Mouse (Mus musculus) liver, adult 2 months (tissue): ENCODE measurements around the gene Vasn. TPM values are rescaled to one million over a fixed set of nuclear protein-coding genes. Genes with fewer than 3 reads are reported as not detected.
A peak's percentile ranks its signal among the peaks of the same experiment; 100 is the strongest.
"Not testable (repeated sequence)": the region's sequence is repeated elsewhere in the genome, so short reads cannot be mapped to it uniquely, and the experiment has no call there.

Experiments
- DNase-seq: peaks from one replicate; pipeline ENCODE4 v3.0.0-alpha.2; 2011; ENCODE audit warnings: low read depth, low spot score; ENCODE audit errors: extremely low read depth
- H3K27ac ChIP-seq: fragments of 200-500 bp; replicated peaks from 2 replicates; pipeline ENCODE4 v1.5.1; 2012; ENCODE audit warnings: low read depth, mild to moderate bottlenecking, control low read depth, inconsistent platforms, low read length; ENCODE audit not compliant: insufficient read depth
- H3K27me3 ChIP-seq: fragments of 200-500 bp; 2 replicates; pipeline ENCODE4 v1.6.1; 2012; ENCODE audit warnings: mild to moderate bottlenecking, moderate library complexity, low read length, inconsistent platforms; ENCODE audit not compliant: control insufficient read depth, insufficient read depth
- H3K36me3 ChIP-seq: fragments of 200-500 bp; 2 replicates; pipeline ENCODE4 v1.6.1; 2012; ENCODE audit warnings: low read length, inconsistent platforms; ENCODE audit not compliant: control insufficient read depth, insufficient read depth
- H3K4me1 ChIP-seq: fragments of 200-500 bp; 2 replicates; pipeline ENCODE4 v1.6.1; 2011; ENCODE audit warnings: low read length; ENCODE audit not compliant: control insufficient read depth, insufficient read depth
- H3K4me3 ChIP-seq: fragments of 200-500 bp; 2 replicates; pipeline ENCODE4 v1.5.1; 2011; ENCODE audit warnings: low read depth, mild to moderate bottlenecking, control low read depth, low read length, moderate library complexity; ENCODE audit not compliant: insufficient read depth
- H3K79me2 ChIP-seq: fragments of 200-500 bp; 2 replicates; pipeline ENCODE4 v1.6.1; 2012; ENCODE audit warnings: inconsistent platforms, mild to moderate bottlenecking, low read length, moderate library complexity; ENCODE audit not compliant: control insufficient read depth, insufficient read depth
- H3K9ac ChIP-seq: fragments of 200-500 bp; 2 replicates; pipeline ENCODE4 v1.6.1; 2012; ENCODE audit warnings: low read depth, mild to moderate bottlenecking, control low read depth, inconsistent platforms, low read length
- CTCF ChIP-seq: fragments of 200-500 bp; IDR thresholded peaks from 2 replicates; pipeline ENCODE4 v1.5.1; 2011; ENCODE audit warnings: low read depth, low read length, control low read depth
- POLR2A ChIP-seq: fragments of 200-500 bp; IDR thresholded peaks from 2 replicates; pipeline ENCODE4 v1.6.1; 2011; ENCODE audit warnings: low read length, control low read depth; ENCODE audit not compliant: insufficient read depth; ENCODE audit errors: extremely low read depth
- WGBS: fragments of 180-500 bp; shearing (Covaris S2); methylation state at CpG from one replicate; pipeline ENCODE4 v1.1.7; 2018; 5-methylcytosine and 5-hydroxymethylcytosine counted together
- polyA plus RNA-seq: library from polyadenylated mRNA; depleted of rRNA; stranded (reverse); fragments of >200 nt; gene quantifications from 2 replicates; pipeline ENCODE4 v1.2.3, GENCODE M21; 2012
- total RNA-seq: library from RNA; depleted of rRNA; stranded (reverse); fragments of >200 nt; gene quantifications from 2 replicates; pipeline ENCODE4 v1.2.3, GENCODE M21; 2014

Gene Vasn
- total and polyA plus RNA-seq, 2 experiments: 4.0 to 18.0 TPM

- WGBS: 93% methylated on average over 5 of the region's 5 CpGs
- DNase-seq: no peak
- H3K4me1 ChIP-seq: peaks cover 4% of the 10 kb centered on the region; the same call in 1 of the 2 replicates
- no peak overlapping the region for H3K4me3 ChIP-seq
- no peak overlapping the region for H3K9ac ChIP-seq
- H3K79me2 ChIP-seq: peaks cover 7% of the 10 kb centered on the region; the same call in 1 of the 2 replicates
- H3K27me3 ChIP-seq: no peaks in the 10 kb centered on the region
- peaks cover 10% of the 10 kb centered on the region; the same call in 1 of the 2 replicates for H3K36me3 ChIP-seq
- no peak overlapping the region for H3K27ac ChIP-seq
- TF ChIP-seq CTCF: no peak
- TF ChIP-seq POLR2A: no peak
Observed at GRCm38 (mm10) chr16:4676836-4677235, 37.1 kb downstream of the Vasn start.

- no peaks in the 10 kb centered on the region for H3K27me3 ChIP-seq
- no peak overlapping the region for H3K9ac ChIP-seq
- no peak for DNase-seq
- H3K27ac ChIP-seq: 0 out of 2 replicates have a peak overlapping the region, but pooled peaks have one; percentile 12
- 79% methylated on average over 5 of the region's 5 CpGs for WGBS
- no peak for TF ChIP-seq POLR2A
- no peak for TF ChIP-seq CTCF
- H3K36me3 ChIP-seq: peaks cover 8% of the 10 kb centered on the region; the same call in 1 of the 2 replicates
- H3K79me2 ChIP-seq: peaks cover 7% of the 10 kb centered on the region; the same call in 1 of the 2 replicates
- peaks cover 6% of the 10 kb centered on the region; the same call in 1 of the 2 replicates for H3K4me1 ChIP-seq
- no peak overlapping the region for H3K4me3 ChIP-seq
Observed at GRCm38 (mm10) chr16:4678080-4678479, 38.3 kb downstream of the Vasn start.

DNA sequence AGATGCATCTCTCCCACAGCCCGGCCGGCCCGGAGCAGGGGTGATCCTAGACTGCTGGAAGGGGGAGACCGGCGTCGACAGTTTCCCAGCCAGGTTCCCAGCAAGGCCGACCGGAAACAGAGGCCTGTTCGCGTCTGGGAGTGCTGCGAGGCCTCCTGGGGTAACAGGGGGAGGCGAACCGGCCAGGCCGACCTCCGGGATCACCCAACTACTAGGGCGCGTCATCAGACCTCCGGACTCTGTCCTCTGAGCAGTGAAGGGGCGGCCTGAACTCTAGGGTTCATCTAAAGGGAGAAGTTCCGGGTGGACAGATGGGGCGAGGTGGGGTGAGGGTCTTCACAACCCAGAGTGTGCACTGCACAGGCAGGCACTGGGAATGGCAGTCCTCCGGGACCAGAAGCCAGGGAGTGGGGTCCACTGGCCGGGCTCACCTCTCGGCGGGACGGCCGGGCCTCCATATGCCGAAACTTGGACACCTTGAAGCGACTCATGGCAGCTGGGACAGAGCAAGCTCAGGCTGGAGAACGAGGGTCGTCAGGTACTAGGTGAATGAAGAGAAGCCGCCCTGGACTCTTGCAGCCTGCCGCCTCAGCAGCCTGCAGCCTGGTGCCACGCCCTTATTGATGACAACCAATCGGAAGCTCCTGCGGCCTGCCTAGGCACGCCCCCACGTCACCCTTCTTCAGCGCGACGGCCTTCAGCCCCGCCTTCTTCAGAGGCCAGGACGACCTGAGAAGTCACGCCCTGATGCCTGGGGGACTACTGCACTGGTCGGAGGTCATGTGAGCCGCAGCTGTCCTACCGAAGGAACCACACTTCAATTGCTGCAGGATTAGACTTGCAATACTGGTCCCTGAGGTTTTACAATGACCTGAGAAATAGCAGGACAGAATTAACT, 39.6 kb downstream of the Vasn start, which contains the start of gene Coro7:
Coro7 (minus strand) TSS at position 657 of the 898 bp plus-strand sequence.
- Histone ChIP-seq H3K79me2 (peaks cover 12% of the 10 kb centered on the region; the same call in 1 of the 2 replicates), H3K36me3 (peaks cover 6% of the 10 kb centered on the region; the same call in 1 of the 2 replicates), H3K27me3 (no peaks in the 10 kb centered on the region), H3K4me3 (peak within 1 kb of the TSS; percentile 79), H3K9ac (peak within 1 kb of the TSS; percentile 73), H3K27ac (peak within 1 kb of the TSS; percentile 54), H3K4me1 (peaks cover 6% of the 10 kb centered on the region; the same call in 1 of the 2 replicates)
- WGBS: 2% methylated on average over 47 of the region's 47 CpGs
- DNase-seq: peak; percentile 90
- TF ChIP-seq POLR2A (peak; percentile 71; the same call in 1 of the 2 replicates), CTCF (no peak)

DNA sequence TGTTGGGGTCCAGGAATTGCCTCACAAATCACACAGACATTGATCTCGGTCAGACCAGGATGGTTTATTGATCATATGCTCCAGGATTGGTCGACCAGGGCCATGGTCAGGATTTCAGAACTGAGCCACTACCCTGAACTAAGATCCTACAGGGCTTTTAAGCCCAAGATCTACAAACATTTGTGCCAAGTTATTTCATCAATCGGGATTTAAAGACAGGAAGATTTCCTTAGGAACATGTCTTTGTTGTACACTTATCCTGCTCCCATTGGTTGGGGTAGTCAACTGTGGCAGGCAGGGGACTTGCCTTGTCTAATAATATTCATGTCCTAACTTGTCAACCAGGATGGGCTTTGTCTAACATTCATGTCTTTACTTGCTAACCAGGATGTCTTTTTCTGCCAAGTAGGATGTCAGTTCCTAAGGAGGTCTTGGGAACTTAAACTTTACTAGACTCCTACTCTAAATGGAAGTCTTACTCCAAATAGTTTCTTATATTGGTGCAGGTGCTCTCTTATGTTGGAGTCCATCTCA, 41.2 kb downstream of the Vasn start:
- not testable (repeated sequence) for H3K27me3 ChIP-seq, H3K9ac ChIP-seq, H3K36me3 ChIP-seq, H3K4me3 ChIP-seq, H3K27ac ChIP-seq, DNase-seq
- H3K79me2 ChIP-seq: peaks cover 18% of the 10 kb centered on the region; the same call in 1 of the 2 replicates
- peaks cover 14% of the 10 kb centered on the region for H3K4me1 ChIP-seq
- WGBS: 41% methylated on average over 3 of the region's 3 CpGs

- no peak overlapping the region; the same call in 1 of the 2 replicates for H3K4me3 ChIP-seq
- 81% methylated on average over 4 of the region's 4 CpGs for WGBS
- no peak overlapping the region for H3K9ac ChIP-seq
- H3K27me3 ChIP-seq: no peaks in the 10 kb centered on the region
- peaks cover 14% of the 10 kb centered on the region for H3K4me1 ChIP-seq
- peak overlapping the region; percentile 77; the same call in 1 of the 2 replicates for H3K27ac ChIP-seq
- no peak for DNase-seq
- TF ChIP-seq CTCF: no peak
- TF ChIP-seq POLR2A: no peak
- H3K79me2 ChIP-seq: peaks cover 18% of the 10 kb centered on the region; the same call in 1 of the 2 replicates
- H3K36me3 ChIP-seq: peaks cover 5% of the 10 kb centered on the region
Observed at GRCm38 (mm10) chr16:4682628-4683179, 43.0 kb downstream of the Vasn start.
